Mouse (Mus musculus) lung, adult 2 months (tissue): ENCODE data around the gene Pcsk5. TPM values are rescaled to one million over a fixed set of nuclear protein-coding genes. Genes with fewer than 3 reads are reported as not detected.

Experiments used
- DNase-seq: peaks from one replicate; pipeline ENCODE4 v3.0.0; 2022
- H3K4me1 ChIP-seq: fragments of 200-500 bp; 2 replicates; pipeline ENCODE4 v1.6.1; 2011; ENCODE audit warnings: low read length; ENCODE audit not compliant: control insufficient read depth, insufficient read depth
- H3K4me3 ChIP-seq: fragments of 200-500 bp; replicated peaks from 2 replicates; pipeline ENCODE3; 2011; ENCODE audit warnings: low read depth, mild to moderate bottlenecking, control low read depth, low read length; ENCODE audit errors: extremely low read depth
- CTCF ChIP-seq: fragments of 200-500 bp; IDR thresholded peaks from 2 replicates; pipeline ENCODE4 v1.5.1; 2011; ENCODE audit warnings: mild to moderate bottlenecking, low read length, control low read depth; ENCODE audit not compliant: insufficient read depth
- POLR2A ChIP-seq: fragments of 200-500 bp; IDR thresholded peaks from 2 replicates; pipeline ENCODE4 v1.6.1; 2011; ENCODE audit warnings: low read depth, mild to moderate bottlenecking, control low read depth, low read length, borderline replicate concordance; ENCODE audit errors: extremely low read depth
- WGBS: fragments of 180-500 bp; shearing (Covaris S2); methylation state at CpG from one replicate; pipeline ENCODE4 v1.1.7; 2018; 5-methylcytosine and 5-hydroxymethylcytosine counted together
- polyA plus RNA-seq: library from polyadenylated mRNA; depleted of rRNA; stranded (reverse); fragments of >200 nt; gene quantifications from 2 replicates; pipeline ENCODE4 v1.2.3, GENCODE M21; 2012

Pcsk5 gene
- polyA plus RNA-seq, 1 experiment = 11.2 TPM

- Histone ChIP-seq H3K4me3 (no peak overlapping the region), H3K4me1 (no peaks in the 10 kb centered on the region)
- WGBS = 47% methylated on average over 1 of the region's 1 CpGs
- TF ChIP-seq POLR2A (no peak), CTCF (no peak)
- no peak for DNase-seq
These were observed 2.4 kb upstream of the Pcsk5 start for GRCm38 (mm10) chr19:17839856-17840255.

DNA sequence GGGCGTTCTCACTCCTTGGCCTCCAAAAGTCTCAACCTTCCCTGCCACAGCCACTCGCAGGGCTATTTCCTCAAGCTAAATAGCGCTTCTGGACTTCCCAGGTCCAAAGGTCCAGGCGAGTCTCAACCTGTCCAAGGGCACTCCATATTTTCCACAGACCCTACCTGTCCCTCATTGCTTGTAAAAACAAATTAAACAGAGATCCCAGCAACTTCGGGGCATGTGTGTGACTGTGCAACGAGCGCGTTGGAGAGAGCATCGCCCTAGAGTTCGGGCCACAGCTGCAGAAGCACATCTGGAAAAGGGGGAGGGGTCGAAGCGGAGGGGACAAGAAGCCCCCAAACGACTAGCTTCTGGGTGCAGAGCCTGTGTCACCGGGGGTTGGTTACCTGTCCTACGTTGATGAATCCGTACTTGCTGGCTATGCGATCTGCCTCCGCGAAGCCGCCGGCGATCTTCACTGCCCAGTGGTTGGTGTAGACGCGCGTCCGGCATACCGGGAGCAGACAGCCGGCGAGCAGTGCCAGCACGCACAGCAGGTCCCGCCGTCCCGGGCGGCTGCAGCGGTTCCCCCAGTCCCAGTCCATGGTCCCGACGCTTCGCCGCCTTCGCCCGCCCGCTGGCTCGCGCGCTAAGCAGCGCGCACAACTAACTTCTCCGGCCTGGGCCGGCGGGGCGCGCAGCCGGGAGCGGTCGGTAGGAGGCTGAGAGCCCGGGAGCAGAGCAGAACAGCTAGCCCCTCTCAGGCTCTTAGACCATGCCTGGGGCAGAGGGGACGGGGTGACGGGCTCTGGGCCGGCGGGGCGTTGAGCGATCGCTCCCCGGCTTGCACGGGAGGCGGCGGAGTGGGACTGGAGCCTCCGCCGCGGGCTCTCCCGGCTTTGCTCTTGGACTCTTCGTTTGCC, 614 bp downstream of the Pcsk5 start:
- H3K4me3 ChIP-seq = peak overlapping the region; percentile 75
- under 1% methylated on average over 72 of the region's 72 CpGs for WGBS
- H3K4me1 ChIP-seq = no peaks in the 10 kb centered on the region
- peak; percentile 46 for DNase-seq
- TF ChIP-seq POLR2A = no peak

DNA sequence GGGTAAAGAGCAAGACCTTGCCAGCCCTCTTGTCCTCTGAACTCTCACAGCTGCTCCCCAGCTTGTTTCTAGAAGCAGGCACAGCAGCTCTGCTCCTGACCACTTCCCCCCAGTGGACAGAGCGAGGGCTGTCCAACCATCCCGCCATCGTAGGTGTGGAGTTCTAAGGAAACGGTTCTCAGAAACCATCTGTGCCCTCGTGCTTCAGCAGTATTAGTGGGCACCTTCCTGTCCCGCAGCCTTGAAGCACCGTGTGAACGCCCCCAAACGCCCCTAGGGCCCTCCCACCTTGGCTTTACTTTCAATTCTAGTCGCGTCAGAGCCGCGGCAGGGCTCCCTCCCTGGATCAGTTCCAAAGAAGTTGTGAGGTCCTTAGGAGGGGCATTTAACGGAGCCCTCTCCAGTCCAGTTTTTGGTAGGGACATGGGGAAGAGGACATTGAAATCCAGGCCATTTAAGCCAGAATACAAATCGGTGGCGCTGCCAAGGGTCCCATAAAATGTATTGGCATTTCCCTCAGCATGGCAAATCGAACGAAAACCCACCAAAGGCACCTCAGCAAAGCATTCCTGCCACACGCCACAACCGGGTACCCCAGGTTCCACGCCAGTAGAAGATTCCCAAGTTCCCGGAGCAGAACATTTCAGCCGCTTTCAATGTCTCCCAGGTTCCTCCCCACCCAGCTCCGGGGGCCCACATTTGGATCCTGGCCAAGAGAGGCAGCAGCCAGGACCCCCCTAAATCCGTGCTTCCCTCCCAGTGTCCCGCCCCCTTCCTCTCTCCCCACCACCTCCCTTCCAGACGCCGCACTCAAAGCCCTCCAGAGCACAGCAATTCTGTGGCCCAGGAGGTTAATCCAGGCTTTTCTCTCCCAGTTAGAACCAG, 1.5 kb downstream of the Pcsk5 start:
- Histone ChIP-seq H3K4me1 (no peaks in the 10 kb centered on the region; the same call in 1 of the 2 replicates), H3K4me3 (peak overlapping the region; percentile 75)
- TF ChIP-seq POLR2A (no peak; the same call in 1 of the 2 replicates), CTCF (peak; percentile 41)
- under 1% methylated on average over 28 of the region's 28 CpGs for WGBS
- peak; percentile 30 for DNase-seq

DNA sequence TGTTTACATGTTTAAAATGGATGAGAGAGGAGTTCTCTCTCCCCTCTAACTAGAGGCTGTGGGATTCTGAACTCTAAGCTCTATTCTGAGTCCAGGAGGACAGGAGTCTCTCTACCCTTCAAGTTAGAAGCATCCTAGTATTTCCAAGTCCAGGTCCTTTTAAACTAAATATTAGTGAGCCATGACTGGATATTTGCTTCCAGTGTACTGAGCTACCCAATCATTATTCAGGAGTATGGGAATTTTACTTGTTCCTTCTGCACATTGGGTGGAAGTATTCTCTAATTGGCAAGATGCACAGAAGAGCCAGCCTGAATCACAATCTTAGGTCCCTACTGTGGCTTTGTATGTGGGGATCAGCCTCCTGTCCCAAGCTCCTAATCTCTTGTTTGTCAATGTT, 2.5 kb downstream of the Pcsk5 start:
- H3K4me1 ChIP-seq = no peaks in the 10 kb centered on the region; the same call in 1 of the 2 replicates
- no peak for DNase-seq
- no peak for TF ChIP-seq POLR2A
- TF ChIP-seq CTCF = no peak
- H3K4me3 ChIP-seq = no peak overlapping the region

GRCm38 (mm10) chr19:17831376-17831775, 6.1 kb downstream of the Pcsk5 start:
- H3K4me1 ChIP-seq = no peaks in the 10 kb centered on the region; the same call in 1 of the 2 replicates
- no peak overlapping the region for H3K4me3 ChIP-seq
- DNase-seq = no peak
- WGBS = 80% methylated on average over 2 of the region's 2 CpGs
- TF ChIP-seq POLR2A (no peak), CTCF (no peak)

DNA sequence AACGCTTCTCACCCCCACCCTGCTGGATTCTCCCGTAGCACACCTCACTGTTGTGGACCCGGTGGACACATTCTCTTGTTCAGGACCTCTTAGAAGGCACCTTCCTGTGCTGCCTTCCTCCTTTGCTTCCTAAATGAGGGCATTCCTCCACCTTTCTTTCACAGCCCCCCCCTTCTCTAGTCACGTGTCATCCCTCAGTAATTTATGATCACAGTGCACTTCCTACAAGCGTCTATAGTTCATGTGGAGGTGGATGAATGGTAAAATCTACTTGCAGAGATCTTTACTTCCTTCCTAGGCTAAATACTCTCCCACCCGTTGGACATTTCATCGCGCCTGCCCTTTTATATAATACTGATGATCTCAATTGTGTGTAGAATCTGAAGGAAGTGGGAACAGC, 9.0 kb downstream of the Pcsk5 start:
- 56% methylated on average over 8 of the region's 8 CpGs for WGBS
- Histone ChIP-seq H3K4me3 (no peak overlapping the region), H3K4me1 (no peaks in the 10 kb centered on the region; the same call in 1 of the 2 replicates)
- TF ChIP-seq CTCF = no peak
- no peak for DNase-seq

GRCm38 (mm10) chr19:17826694-17827093, 10.7 kb downstream of the Pcsk5 start:
- TF ChIP-seq POLR2A (no peak), CTCF (no peak)
- DNase-seq = no peak
- 75% methylated on average over 3 of the region's 3 CpGs for WGBS
- H3K4me3 ChIP-seq = no peak overlapping the region
- no peaks in the 10 kb centered on the region; the same call in 1 of the 2 replicates for H3K4me1 ChIP-seq

DNA sequence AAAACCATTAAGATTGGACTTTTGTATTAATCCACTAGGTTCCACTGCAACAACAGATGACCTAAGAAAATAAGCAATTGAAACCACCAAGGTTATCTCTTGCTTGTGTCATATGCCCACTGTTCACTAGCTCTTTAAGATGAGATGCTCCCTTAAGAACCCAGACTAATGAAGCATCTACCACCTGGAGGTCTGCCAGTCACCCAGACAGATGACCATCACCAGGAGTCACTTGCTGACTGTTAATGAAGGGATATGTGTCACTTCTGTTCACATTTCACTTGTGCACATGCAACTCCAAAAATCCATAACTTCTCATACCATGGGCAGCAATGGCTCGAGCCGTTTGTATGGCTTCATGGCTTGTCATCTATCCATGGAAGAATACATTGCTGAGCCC, 17.4 kb downstream of the Pcsk5 start:
- DNase-seq = no peak
- H3K4me3 ChIP-seq = no peak overlapping the region
- 86% methylated on average over 2 of the region's 2 CpGs for WGBS
- TF ChIP-seq CTCF = no peak
- no peak for TF ChIP-seq POLR2A
- peaks cover 3% of the 10 kb centered on the region; the same call in 1 of the 2 replicates for H3K4me1 ChIP-seq

- no peak for TF ChIP-seq POLR2A
- Histone ChIP-seq H3K4me1 (peaks cover 3% of the 10 kb centered on the region; the same call in 1 of the 2 replicates), H3K4me3 (no peak overlapping the region)
- 76% methylated on average over 5 of the region's 5 CpGs for WGBS
- DNase-seq = no peak
These were observed 18.4 kb downstream of the Pcsk5 start for GRCm38 (mm10) chr19:17819081-17819480.

- no peak for DNase-seq
- H3K4me3 ChIP-seq = no peak overlapping the region
- no peaks in the 10 kb centered on the region; the same call in 1 of the 2 replicates for H3K4me1 ChIP-seq
- WGBS = 82% methylated on average over 3 of the region's 3 CpGs
- TF ChIP-seq POLR2A (no peak), CTCF (no peak)
These were observed 22.4 kb downstream of the Pcsk5 start for GRCm38 (mm10) chr19:17815062-17815461.
